Mouse (Mus musculus) forebrain, embryonic 15.5 days (tissue): ENCODE results near the gene 9130213A22Rik. TPM values are rescaled to one million over a fixed set of nuclear protein-coding genes. Genes with fewer than 3 reads are reported as not detected.
A peak's percentile ranks its signal among the peaks of the same experiment; 100 is the strongest.

ENCODE experiments used
- ATAC-seq: fragments of 200-750 bp; cut with Nextera tagmentation; replicated peaks from 2 replicates; pipeline ENCODE4 v1.8.0; 2017; ENCODE audit warnings: mild to moderate bottlenecking, moderate TSS enrichment, moderate library complexity
- H3K27ac ChIP-seq: fragments of 300-500 bp; sonication (generic); replicated peaks from 2 replicates; pipeline ENCODE4 v1.5.1; 2015; ENCODE audit warnings: mild to moderate bottlenecking, inconsistent platforms
- H3K27me3 ChIP-seq: fragments of 300-500 bp; sonication (generic); 2 replicates; pipeline ENCODE4 v1.6.1; 2015; ENCODE audit warnings: inconsistent platforms
- H3K36me3 ChIP-seq: fragments of 300-500 bp; sonication (generic); 2 replicates; pipeline ENCODE4 v1.6.1; 2015; ENCODE audit warnings: mild to moderate bottlenecking, inconsistent platforms
- H3K4me1 ChIP-seq: fragments of 300-500 bp; sonication (generic); 2 replicates; pipeline ENCODE4 v1.6.1; 2015; ENCODE audit warnings: inconsistent platforms
- H3K4me2 ChIP-seq: fragments of 300-500 bp; sonication (generic); replicated peaks from 2 replicates; pipeline ENCODE4 v1.6.1; 2015; ENCODE audit warnings: mild to moderate bottlenecking, inconsistent platforms
- H3K4me3 ChIP-seq: fragments of 300-500 bp; sonication (generic); 2 replicates; pipeline ENCODE4 v1.5.1; 2015; ENCODE audit warnings: mild to moderate bottlenecking, inconsistent platforms
- H3K9ac ChIP-seq: fragments of 300-500 bp; sonication (generic); replicated peaks from 2 replicates; pipeline ENCODE4 v1.6.1; 2015; ENCODE audit warnings: mild to moderate bottlenecking, inconsistent platforms
- H3K9me3 ChIP-seq: fragments of 300-500 bp; sonication (generic); 2 replicates; pipeline ENCODE4 v1.6.1; 2016; ENCODE audit warnings: inconsistent platforms
- WGBS: fragments of 180-500 bp; shearing (Covaris S2); methylation state at CpG from one replicate; pipeline ENCODE4 v1.1.7; 2015; ENCODE audit warnings: mixed read lengths; 5-methylcytosine and 5-hydroxymethylcytosine counted together
- polyA plus RNA-seq: library from polyadenylated mRNA; unstranded; fragments of >200 nt; fragmentation: Nextera tagmentation; extraction: Ambion mirVana; gene quantifications from 2 replicates; pipeline ENCODE4 v1.2.1, GENCODE M21; 2015

The 9130213A22Rik gene
- polyA plus RNA-seq, 1 experiment from 2014 or later = 0.38 TPM

DNA sequence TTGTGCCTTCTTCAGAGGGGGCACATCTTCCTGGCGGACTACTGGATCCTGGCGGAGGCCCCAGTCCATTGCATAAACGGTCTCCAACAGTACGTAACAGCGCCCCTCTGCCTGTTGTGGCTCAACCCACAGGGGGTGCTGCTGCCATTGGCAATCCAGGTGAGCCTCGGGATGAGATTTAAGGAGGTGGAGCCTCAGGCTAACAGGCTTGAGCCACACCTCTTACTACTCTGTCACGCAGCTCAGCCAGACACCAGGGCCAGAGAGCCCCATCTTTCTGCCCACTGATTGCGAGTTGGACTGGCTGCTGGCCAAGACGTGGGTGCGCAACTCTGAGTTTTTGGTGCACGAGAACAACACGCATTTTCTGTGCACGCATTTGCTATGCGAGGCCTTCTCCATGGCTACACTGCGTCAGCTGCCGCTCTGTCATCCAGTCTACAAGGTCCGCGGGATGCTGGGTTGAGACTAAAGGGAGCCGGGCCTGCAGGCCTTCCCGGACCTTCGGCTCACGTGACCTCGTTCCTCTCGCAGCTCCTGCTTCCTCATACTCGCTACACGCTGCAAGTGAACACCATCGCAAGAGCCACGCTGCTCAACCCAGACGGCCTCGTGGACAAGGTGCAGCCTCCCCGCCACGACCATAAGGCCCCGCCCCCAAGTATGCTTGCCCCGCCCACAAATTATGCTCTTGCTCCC is 11.7 kb upstream of the 9130213A22Rik start:
- Histone ChIP-seq H3K27ac (peak overlapping the region; percentile 47; the same call in 1 of the 2 replicates), H3K4me2 (peak overlapping the region; percentile 62), H3K9me3 (no peaks in the 10 kb centered on the region), H3K4me3 (peak overlapping the region; percentile 43), H3K36me3 (no peaks in the 10 kb centered on the region), H3K4me1 (peaks cover 12% of the 10 kb centered on the region), H3K9ac (peak overlapping the region; percentile 43), H3K27me3 (no peaks in the 10 kb centered on the region)
- WGBS = under 1% methylated on average over 34 of the region's 34 CpGs
- peak; percentile 82 for ATAC-seq

DNA sequence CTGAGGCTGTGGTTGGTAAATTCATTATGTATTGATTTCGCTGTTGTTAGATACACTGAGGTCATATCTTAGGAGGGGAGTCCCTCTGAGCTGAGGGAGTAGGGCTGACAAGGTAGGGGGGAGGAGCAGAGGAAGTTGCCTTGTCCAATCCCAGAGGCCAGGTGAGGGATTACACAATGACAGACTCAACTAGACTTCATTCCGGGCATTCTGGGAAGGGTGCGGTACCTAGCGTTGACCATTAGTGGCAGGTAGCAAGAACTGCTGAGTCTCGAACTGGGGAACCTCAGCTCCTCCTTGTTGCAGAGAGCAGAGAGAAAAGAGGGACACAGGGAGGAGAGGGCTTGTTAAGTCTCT is 11.2 kb upstream of the 9130213A22Rik start:
- no peaks in the 10 kb centered on the region for H3K27me3 ChIP-seq
- 12% methylated on average over 5 of the region's 5 CpGs for WGBS
- H3K4me2 ChIP-seq = peak overlapping the region; percentile 62
- no peak; the same call in 1 of the 2 replicates for ATAC-seq
- peak overlapping the region; percentile 43 for H3K9ac ChIP-seq
- peak overlapping the region; percentile 43 for H3K4me3 ChIP-seq
- H3K9me3 ChIP-seq = no peaks in the 10 kb centered on the region
- peaks cover 12% of the 10 kb centered on the region for H3K4me1 ChIP-seq
- H3K27ac ChIP-seq = no peak overlapping the region
- H3K36me3 ChIP-seq = no peaks in the 10 kb centered on the region

DNA sequence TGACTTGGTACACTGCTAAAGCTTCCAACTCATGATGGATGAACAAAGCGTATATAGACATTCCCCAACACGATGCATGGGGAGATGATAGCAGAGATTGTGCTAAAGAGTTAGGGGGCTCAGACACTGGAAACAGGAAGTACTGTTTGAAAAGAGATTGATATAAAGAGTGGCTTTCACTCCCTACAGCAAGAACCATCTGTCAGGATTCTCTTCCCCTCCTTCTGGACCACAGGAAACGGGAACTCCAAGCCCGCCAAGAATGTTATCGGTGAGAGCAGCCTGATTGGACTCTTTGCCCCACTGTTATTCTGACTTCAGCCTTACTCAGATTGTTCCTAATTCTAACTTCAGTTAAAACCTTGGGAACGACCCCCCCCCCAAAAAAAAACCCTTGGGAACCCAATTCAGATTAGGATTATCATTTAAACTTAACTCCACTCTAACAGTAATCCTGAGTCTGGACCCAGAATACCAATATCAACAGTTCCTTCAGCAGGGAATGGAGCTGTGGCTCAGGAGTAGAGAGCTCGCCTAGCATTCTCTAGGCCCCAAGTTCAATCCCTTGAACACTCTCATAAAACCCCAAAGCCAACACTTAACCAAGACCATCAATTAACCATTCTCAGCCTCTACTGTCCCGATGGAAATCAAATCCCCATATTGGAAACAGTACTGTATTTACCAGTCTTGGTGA is 6.2 kb upstream of the 9130213A22Rik start:
- H3K9me3 ChIP-seq = no peaks in the 10 kb centered on the region
- 78% methylated on average over 8 of the region's 8 CpGs for WGBS
- no peak for ATAC-seq

DNA sequence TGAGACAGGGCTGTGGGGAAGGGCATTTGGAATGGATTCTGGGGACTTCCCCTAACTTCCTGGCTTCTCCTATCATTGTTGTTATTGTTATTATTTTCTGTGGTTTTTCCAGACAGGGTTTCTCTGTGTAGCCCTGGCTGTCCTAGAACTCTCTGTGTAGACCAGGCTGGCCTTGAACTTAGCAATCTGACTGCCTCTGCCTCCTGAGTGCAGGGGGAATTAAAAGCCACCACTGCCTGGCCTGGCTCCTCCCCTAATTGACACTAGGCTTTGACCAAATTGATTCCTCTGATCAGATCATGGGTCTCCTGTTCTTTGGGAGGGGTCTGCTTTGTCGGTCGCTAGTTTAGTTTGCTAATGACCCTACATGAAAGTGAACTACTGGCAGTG is 4.3 kb upstream of the 9130213A22Rik start:
- ATAC-seq = no peak
- Histone ChIP-seq H3K4me3 (peak overlapping the region; percentile 65), H3K27me3 (no peaks in the 10 kb centered on the region), H3K36me3 (no peaks in the 10 kb centered on the region), H3K27ac (no peak overlapping the region), H3K9me3 (no peaks in the 10 kb centered on the region), H3K4me1 (peaks cover 15% of the 10 kb centered on the region), H3K4me2 (peak overlapping the region; percentile 77; the same call in 1 of the 2 replicates), H3K9ac (no peak overlapping the region)
- WGBS = 55% methylated on average over 2 of the region's 2 CpGs

More for the DNA sequence above, 6.2 kb upstream of the 9130213A22Rik start:
- H3K27ac ChIP-seq = no peak overlapping the region
- H3K4me3 ChIP-seq = no peak overlapping the region
- H3K4me2 ChIP-seq = no peak overlapping the region
- peaks cover 11% of the 10 kb centered on the region for H3K4me1 ChIP-seq
- H3K36me3 ChIP-seq = no peaks in the 10 kb centered on the region
- no peak overlapping the region for H3K9ac ChIP-seq
- no peaks in the 10 kb centered on the region for H3K27me3 ChIP-seq

DNA sequence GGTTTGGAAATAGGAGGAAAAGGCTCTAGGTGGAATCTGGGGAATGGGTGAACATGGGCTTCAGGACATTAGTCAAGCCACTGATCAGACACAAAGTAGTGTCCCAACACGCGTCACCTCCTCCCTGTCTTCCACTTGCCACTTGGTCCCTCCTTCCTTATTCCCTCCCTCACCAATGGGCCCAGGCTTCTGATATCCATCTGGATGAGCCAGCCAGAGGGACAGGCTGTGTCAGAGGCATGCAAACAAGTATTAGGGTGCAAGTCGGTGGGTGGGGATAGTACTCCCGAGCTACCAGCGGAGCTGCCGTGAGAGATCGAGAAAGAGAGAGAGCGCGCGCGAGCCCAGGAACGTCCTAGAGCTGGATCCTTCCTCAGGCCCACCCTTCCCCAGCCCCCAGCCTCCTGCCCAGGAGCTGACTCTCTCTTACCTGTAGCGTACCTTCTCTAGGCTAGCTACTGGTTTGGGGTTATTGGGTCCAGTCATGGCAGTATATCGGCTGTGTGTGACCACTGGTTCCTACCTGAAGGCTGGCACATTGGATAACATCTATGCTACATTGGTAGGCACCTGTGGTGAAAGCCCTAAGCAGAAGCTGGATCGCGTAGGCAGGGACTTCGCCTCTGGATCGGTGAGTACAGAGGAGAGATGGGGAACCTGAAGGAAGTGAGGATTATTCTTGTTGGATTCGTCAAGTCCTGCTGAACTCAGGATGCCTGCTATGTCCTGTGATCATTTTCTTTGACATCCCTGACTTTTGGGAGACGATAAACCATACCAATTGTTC is 3.7 kb upstream of the 9130213A22Rik start:
- 14% methylated on average over 20 of the region's 20 CpGs for WGBS
- no peaks in the 10 kb centered on the region for H3K27me3 ChIP-seq
- peak overlapping the region; percentile 48 for H3K9ac ChIP-seq
- peak overlapping the region; percentile 77 for H3K4me2 ChIP-seq
- H3K4me3 ChIP-seq = peak overlapping the region; percentile 65
- H3K9me3 ChIP-seq = no peaks in the 10 kb centered on the region
- no peaks in the 10 kb centered on the region for H3K36me3 ChIP-seq
- H3K27ac ChIP-seq = peak overlapping the region; percentile 77; the same call in 1 of the 2 replicates
- peaks cover 21% of the 10 kb centered on the region for H3K4me1 ChIP-seq
- ATAC-seq = no peak

DNA sequence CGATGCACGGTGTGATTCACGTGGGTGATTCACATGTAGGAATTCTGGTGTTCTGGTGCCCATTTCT is 3.3 kb upstream of the 9130213A22Rik start, which contains the start of gene Aloxe3:
Gene Aloxe3 (plus strand): TSS at position 45 of the 67 bp plus-strand sequence.
- Histone ChIP-seq H3K27ac (peak within 1 kb of the TSS; percentile 77), H3K9ac (peak within 1 kb of the TSS; percentile 48), H3K4me3 (peak within 1 kb of the TSS; percentile 65), H3K9me3 (no peaks in the 10 kb centered on the region), H3K27me3 (no peaks in the 10 kb centered on the region), H3K4me2 (peak within 1 kb of the TSS; percentile 77), H3K36me3 (no peaks in the 10 kb centered on the region), H3K4me1 (peaks cover 24% of the 10 kb centered on the region)
- WGBS = 4% methylated on average over 3 of the region's 3 CpGs
- no peak for ATAC-seq

DNA sequence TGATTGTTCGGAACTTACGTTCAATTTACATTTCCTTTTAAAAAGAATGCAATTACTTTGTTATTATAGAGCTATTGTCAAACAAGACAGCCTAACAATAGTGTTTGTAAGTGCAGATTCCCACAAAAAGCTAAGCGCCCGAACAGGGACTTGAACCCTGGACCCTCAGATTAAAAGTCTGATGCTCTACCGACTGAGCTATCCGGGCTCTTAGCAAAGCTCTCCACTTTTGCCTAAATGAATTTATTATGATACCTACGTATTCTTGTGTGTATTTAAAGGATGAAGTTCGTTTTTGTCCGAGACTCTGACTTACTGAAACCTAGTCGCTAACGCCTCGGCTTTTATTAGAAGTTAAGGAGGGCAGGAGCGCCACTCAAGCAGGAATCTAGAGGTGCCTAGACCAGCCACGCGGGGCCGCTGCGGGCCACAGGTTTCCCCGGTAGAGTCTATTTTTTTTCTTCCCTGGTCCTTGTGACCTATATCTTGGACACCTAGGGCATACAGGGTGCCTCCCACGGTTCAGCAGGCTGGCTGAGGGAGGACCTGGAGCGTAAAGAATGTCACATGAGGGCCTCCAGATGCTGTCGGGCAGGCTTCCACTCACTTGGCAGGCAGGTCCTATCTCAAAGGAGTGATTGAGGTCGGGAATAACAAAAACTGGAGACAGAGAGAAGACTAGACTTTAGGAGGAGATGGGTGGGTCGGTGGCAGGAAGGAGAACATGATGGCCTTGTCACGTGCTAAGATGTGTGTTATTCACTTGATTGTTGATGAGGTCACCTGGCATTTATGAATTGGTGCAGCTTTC is 2.9 kb upstream of the 9130213A22Rik start:
- no peaks in the 10 kb centered on the region for H3K9me3 ChIP-seq
- ATAC-seq = 0 out of 2 replicates have a peak, but pooled peaks have one; percentile 51
- no peaks in the 10 kb centered on the region for H3K27me3 ChIP-seq
- peaks cover 28% of the 10 kb centered on the region for H3K4me1 ChIP-seq
- peak overlapping the region; percentile 77 for H3K4me2 ChIP-seq
- WGBS = under 1% methylated on average over 24 of the region's 24 CpGs
- no peaks in the 10 kb centered on the region for H3K36me3 ChIP-seq
- peak overlapping the region; percentile 65 for H3K4me3 ChIP-seq
- peak overlapping the region; percentile 48 for H3K9ac ChIP-seq
- peak overlapping the region; percentile 77 for H3K27ac ChIP-seq

DNA sequence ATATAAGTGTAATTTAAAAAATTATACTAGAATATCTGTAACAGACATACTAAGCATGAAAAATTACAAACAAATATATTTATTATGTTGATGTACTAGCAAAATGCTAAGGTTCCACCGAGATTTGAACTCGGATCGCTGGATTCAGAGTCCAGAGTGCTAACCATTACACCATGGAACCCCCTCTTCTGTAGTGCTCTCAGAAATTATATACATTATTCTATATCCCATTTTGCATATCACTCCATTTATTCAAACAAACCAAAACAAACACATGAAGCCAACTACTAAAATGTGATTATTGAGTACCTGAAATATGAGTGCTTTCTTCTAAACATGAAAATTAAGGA is 2.1 kb upstream of the 9130213A22Rik start:
- Histone ChIP-seq H3K36me3 (no peaks in the 10 kb centered on the region), H3K4me3 (peak overlapping the region; percentile 64), H3K4me2 (peak overlapping the region; percentile 89; the same call in 1 of the 2 replicates), H3K4me1 (peaks cover 35% of the 10 kb centered on the region), H3K27me3 (no peaks in the 10 kb centered on the region), H3K27ac (no peak overlapping the region), H3K9me3 (no peaks in the 10 kb centered on the region), H3K9ac (no peak overlapping the region)
- WGBS = 0% methylated on average over 3 of the region's 3 CpGs
- ATAC-seq = peak; percentile 29; the same call in 1 of the 2 replicates

DNA sequence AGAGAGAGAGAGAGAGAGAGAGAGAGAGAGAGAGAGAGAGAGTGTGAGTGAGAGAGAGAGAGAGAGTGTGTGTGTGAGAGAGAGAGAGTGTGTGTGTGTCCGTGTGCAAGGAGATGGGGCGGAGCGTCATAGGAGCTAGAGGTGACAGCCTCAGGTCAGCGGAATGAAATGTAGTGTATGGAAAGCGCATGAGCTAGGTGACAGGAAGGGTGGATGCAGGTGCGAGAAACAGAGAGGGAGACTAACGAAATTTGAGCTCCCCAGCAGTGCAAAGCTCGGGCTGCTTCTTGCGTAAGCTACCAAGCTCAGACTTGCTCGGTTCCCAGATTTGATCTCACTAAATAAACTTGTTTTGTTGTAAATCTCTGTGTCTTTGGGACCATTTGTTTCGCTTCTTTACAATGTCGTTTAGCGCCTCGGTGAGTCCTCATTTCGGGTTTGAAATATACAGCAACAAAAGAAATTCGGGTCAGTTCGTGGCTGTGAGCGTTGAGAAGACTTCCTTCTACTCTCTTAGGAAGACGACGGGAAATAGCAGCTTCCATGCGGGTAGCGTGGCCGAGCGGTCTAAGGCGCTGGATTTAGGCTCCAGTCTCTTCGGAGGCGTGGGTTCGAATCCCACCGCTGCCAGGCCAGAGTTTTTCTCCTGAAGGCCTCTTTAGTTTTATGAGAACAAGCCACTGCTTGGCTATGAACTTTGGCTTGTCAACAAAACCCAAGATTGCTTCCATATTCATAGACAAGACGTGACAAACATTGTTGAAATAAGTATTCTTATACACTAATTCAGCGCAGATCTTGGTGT is 1.5 kb upstream of the 9130213A22Rik start:
- peak overlapping the region; percentile 64 for H3K4me3 ChIP-seq
- no peaks in the 10 kb centered on the region for H3K9me3 ChIP-seq
- no peaks in the 10 kb centered on the region for H3K27me3 ChIP-seq
- ATAC-seq = peak; percentile 59
- peaks cover 40% of the 10 kb centered on the region for H3K4me1 ChIP-seq
- peak overlapping the region; percentile 89 for H3K4me2 ChIP-seq
- peak overlapping the region; percentile 48 for H3K9ac ChIP-seq
- no peaks in the 10 kb centered on the region for H3K36me3 ChIP-seq
- WGBS = under 1% methylated on average over 31 of the region's 31 CpGs
- peak overlapping the region; percentile 86 for H3K27ac ChIP-seq

DNA sequence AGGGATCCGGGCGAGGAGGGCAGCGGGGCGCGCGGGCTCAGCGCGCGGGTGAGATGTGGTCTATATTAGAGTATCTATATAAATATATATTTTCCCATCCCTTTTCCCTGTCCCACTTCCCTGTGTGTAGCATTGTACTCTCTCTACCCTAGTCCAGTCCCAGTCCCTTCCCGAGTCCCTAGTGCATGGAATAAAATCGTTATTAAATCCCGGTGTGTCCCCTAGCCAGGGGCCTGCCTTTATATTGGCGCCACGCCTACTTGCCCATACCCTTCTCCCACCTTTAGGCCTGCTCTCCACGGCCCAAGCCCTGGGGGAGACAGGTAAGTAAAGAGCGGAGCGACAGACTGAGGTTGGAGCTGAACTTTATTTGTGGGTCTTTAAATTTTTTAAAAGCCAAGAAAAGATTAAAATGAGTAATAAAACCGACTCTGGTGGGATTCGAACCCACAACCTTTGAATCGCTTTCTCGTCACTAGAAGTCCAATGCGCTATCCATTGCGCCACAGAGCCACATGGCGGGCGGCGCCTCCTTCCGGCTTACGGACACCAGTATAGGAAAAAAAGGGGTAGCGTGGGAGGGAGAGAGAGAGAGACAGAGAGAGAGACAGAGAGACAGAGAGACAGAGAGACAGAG is 785 bp upstream of the 9130213A22Rik start:
- Histone ChIP-seq H3K36me3 (no peaks in the 10 kb centered on the region), H3K9me3 (no peaks in the 10 kb centered on the region), H3K4me1 (peaks cover 45% of the 10 kb centered on the region), H3K27me3 (no peaks in the 10 kb centered on the region), H3K27ac (peak overlapping the region; percentile 86), H3K4me3 (peak overlapping the region; percentile 64), H3K4me2 (peak overlapping the region; percentile 89), H3K9ac (peak overlapping the region; percentile 75)
- WGBS = under 1% methylated on average over 29 of the region's 29 CpGs
- peak; percentile 17 for ATAC-seq
